Mouse (Mus musculus): Measurements from ENCODE around the gene Efemp2. TPM values are rescaled to one million over a fixed set of nuclear protein-coding genes. Genes with fewer than 3 reads are reported as not detected.

Efemp2 gene
- 2.0 TPM in 1 of 2 replicates, not detected in the other for polyA plus RNA-seq (2012; ENCODE audit: insufficient read depth, low replicate concordance)

DNA sequence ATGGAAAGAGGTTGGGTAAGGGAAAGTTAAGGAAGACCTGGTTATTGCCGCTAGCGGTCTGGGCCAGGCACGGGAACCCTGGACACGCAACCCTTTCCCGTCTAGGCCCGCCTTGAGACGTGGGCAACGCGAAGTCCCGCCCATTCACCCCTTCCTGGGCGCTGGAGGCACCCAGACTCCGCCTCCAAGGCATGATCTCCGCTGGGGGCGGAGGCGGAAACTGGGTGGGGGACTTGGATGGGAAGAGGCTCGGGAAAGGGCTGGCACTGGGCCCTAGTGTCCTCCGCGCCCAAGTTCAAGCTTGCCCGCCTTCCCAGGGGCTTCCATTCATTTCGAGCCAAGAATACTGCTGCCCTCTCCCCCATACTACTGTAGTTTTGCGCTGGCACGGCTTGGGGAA lies at the start of gene Efemp2:
Gene Efemp2 (plus strand): TSS at position 235 of the 400 bp plus-strand sequence.
- TF ChIP-seq GATA1 (IDR thresholded peaks at IDR 0.05; ENCODE audit: borderline replicate concordance, low read length) (no peak), FLI1 (IDR thresholded peaks at IDR 0.05; ENCODE audit: low read length) (no peak)
- Histone ChIP-seq H3K4me1 (peaks cover 35% of the 10 kb centered on the region), H3K36me3 (replicated peaks; ENCODE audit: low read length) (no peaks in the 10 kb centered on the region), H3K27me3 (replicated peaks) (peaks cover 48% of the 10 kb centered on the region), H3K4me3 (replicated peaks) (peak within 1 kb of the TSS; percentile 84), H3K9me3 (0 out of 2 replicates have a peak, but pooled peaks cover 3% of the 10 kb centered on the region)

DNA sequence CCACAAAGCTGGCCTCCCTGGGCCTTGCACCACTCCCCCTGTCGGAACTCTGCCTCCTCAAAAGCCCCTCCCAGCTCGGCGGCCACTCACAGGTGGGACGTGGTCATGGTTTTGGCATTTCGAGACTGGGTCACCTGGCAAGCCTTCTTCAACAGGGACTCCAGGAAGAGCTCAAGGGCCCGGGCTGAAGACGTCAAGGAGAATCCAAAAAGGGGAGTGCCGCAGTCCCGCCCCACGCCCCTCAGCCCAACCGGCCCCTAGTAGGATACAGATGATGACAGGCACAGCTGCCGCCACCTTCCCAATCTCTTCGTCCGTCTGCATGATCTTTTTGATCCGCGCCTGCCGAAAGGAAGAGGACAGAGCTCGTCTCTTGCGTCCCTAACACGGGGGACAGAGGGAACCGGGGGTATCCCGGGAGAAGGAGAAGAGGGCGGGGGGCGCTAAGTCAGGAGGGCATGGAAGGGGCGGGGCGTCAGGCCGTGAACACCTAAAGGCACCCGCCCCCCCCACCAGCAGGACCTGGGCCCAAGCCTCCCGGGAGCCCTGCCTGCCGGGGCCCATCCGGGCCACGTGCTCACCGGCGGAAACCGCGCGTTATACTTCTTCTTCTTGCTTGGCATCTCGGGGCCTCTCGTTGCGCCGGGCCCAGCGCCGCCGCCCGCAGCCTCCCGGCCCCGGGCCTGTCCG lies 49.5 kb upstream of the Efemp2 start:
- TF ChIP-seq FLI1 (IDR thresholded peaks at IDR 0.05; ENCODE audit: low read length) = no peak
- TF ChIP-seq GATA1 (IDR thresholded peaks at IDR 0.05; ENCODE audit: borderline replicate concordance, low read length) = no peak
- H3K4me3 ChIP-seq (replicated peaks) = peak overlapping the region; percentile 100
- peaks cover 62% of the 10 kb centered on the region for H3K4me1 ChIP-seq
- peaks cover 65% of the 10 kb centered on the region for H3K36me3 ChIP-seq (replicated peaks; ENCODE audit: low read length)
- no peaks in the 10 kb centered on the region for H3K9me3 ChIP-seq
- no peaks in the 10 kb centered on the region for H3K27me3 ChIP-seq (replicated peaks)

DNA sequence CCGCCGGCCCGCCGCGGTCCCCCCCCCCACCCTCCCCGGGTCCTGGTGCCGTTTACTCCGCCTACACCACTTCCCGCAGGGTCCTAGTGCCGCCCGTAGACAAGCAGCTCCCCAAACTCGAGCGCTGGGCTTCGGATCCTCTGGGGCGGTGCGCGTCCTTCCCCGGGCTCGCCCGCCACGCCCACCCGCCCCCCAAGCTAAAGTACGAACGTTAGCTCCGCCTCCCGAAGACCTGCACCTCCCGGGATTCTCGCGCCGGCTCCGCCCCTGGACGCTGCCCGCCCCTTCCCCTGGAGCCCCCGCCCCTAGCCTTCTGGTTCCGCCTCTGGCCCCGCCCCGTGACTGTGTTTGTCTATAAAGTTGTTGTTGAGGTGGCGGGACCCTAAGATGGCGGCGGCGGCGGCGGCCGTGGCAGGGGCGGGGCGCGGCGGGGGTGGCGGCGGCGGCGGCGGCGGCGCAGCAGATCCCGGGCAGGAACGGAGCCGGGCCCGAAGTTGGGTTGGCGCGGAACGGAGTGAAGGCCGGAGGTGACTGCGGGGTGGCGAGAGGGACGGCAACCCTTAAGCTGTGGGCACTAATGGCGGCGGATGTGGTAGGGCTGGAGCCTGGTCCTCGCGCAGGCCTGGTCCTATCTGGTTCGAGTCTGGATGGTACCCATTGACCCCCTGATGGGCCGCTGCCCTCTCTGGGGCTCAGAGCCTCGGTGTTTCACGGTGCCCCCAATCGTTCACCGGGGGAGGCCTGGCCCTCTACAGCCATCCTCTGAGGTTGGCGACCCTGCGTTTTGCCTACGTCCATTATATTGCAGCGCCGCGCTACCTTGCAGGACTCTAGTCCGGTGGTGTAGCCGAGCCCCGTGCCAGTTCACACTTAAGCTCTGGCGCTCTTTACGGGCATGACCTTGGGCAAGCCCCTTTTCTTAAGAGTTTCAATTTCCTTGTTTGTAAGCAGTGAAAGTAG lies 48.7 kb upstream of the Efemp2 start, which contains the start of the genes Drap1 and AI837181:
Gene Drap1 (minus strand): TSS at position 198 of the 960 bp plus-strand sequence.
Gene AI837181 (plus strand): TSS at position 363 of the 960 bp plus-strand sequence.
- TF ChIP-seq GATA1 (IDR thresholded peaks at IDR 0.05; ENCODE audit: borderline replicate concordance, low read length) (no peak), FLI1 (IDR thresholded peaks at IDR 0.05; ENCODE audit: low read length) (no peak)
- peak within 1 kb of the TSS; percentile 100 for H3K4me3 ChIP-seq (replicated peaks)
- peaks cover 60% of the 10 kb centered on the region for H3K36me3 ChIP-seq (replicated peaks; ENCODE audit: low read length)
- peaks cover 65% of the 10 kb centered on the region for H3K4me1 ChIP-seq
- H3K9me3 ChIP-seq = no peaks in the 10 kb centered on the region
- no peaks in the 10 kb centered on the region for H3K27me3 ChIP-seq (replicated peaks)

DNA sequence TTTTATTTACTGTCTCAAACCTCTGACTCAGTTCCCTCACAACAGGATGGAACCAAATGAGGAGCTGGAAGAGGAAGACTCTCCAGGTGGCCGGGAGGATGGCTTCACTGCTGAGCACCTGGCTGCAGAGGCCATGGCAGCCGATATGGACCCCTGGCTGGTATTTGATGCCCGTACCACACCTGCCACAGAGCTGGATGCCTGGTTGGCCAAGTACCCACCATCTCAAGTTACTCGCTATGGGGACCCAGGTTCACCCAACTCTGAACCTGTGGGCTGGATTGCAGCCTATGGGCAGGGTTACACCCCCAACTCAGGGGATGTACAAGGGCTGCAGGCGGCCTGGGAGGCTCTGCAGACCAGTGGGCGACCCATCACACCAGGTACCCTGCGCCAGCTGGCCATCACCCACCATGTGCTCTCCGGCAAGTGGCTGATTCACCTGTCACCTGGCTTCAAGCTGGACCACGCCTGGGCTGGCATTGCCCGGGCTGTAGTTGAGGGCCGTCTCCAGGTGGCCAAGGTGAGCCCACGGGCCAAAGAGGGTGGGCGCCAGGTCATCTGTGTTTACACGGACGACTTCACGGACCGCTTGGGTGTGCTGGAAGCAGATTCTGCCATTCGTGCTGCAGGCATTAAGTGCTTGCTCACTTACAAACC lies 47.7 kb upstream of the Efemp2 start:
- H3K36me3 ChIP-seq (replicated peaks; ENCODE audit: low read length) = peaks cover 50% of the 10 kb centered on the region
- no peaks in the 10 kb centered on the region for H3K27me3 ChIP-seq (replicated peaks)
- peaks cover 64% of the 10 kb centered on the region for H3K4me1 ChIP-seq
- TF ChIP-seq GATA1 (IDR thresholded peaks at IDR 0.05; ENCODE audit: borderline replicate concordance, low read length) (no peak), FLI1 (IDR thresholded peaks at IDR 0.05; ENCODE audit: low read length) (no peak)
- H3K4me3 ChIP-seq (replicated peaks) = peak overlapping the region; percentile 100
- no peaks in the 10 kb centered on the region for H3K9me3 ChIP-seq

DNA sequence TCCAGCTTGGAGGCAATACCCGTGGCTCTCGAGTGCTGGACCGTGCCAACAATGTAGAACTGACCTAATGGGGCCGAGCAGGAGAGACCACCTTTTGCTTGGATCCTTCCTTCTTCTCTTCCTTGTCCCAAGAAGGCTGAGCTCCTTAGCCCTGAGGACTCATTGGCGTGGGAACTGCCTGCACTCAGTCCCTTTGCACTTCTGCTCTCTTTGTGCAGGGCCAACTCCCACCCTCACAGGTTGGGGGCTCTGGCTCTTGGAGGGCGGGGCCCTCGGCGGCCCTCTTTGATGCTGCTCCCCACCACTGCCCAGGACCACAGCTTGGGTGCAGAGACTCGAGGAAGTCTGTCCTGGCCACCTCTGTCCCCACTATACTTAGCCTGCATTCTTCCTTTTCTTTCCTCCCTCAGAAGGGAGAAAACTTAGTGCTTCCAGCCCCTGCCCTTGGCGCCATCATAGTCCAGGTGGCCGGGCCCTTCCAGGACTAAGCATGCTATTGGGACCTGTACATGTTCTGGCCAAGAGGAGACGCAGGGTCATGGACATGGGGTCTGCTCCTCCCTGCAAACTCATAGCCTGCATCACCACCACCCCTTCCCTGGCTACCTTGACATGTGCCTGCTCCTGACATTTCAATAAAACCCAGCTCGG lies 47.0 kb upstream of the Efemp2 start:
- no peaks in the 10 kb centered on the region for H3K9me3 ChIP-seq
- peaks cover 43% of the 10 kb centered on the region for H3K36me3 ChIP-seq (replicated peaks; ENCODE audit: low read length)
- H3K4me3 ChIP-seq (replicated peaks) = peak overlapping the region; percentile 100
- no peak for TF ChIP-seq FLI1 (IDR thresholded peaks at IDR 0.05; ENCODE audit: low read length)
- no peak for TF ChIP-seq GATA1 (IDR thresholded peaks at IDR 0.05; ENCODE audit: borderline replicate concordance, low read length)
- H3K27me3 ChIP-seq (replicated peaks) = peaks cover 6% of the 10 kb centered on the region
- peaks cover 67% of the 10 kb centered on the region for H3K4me1 ChIP-seq

DNA sequence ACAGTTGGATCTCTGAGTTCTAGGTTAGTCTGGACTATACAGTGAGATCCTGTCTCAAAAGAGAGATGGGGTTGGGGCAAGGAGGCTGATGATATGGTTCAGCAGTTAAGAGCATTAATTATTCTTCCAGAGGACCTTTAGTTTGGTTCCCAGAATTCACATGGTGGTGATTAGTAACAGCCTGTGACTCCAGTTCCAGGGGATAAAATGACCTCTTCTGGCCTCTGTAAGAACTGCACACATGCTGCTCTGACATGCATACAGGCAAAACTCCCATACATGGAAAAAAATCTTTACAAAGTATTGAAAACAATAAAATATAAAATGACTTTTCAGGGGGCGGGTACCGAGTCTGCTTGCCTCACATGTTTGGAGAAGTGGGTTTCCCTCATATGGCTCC lies 45.7 kb upstream of the Efemp2 start:
- no peak for TF ChIP-seq FLI1 (IDR thresholded peaks at IDR 0.05; ENCODE audit: low read length)
- no peak for TF ChIP-seq GATA1 (IDR thresholded peaks at IDR 0.05; ENCODE audit: borderline replicate concordance, low read length)
- H3K27me3 ChIP-seq (replicated peaks) = peaks cover 8% of the 10 kb centered on the region
- H3K9me3 ChIP-seq = no peaks in the 10 kb centered on the region
- H3K4me1 ChIP-seq = peaks cover 70% of the 10 kb centered on the region
- H3K4me3 ChIP-seq (replicated peaks) = no peak overlapping the region
- H3K36me3 ChIP-seq (replicated peaks; ENCODE audit: low read length) = peaks cover 30% of the 10 kb centered on the region

DNA sequence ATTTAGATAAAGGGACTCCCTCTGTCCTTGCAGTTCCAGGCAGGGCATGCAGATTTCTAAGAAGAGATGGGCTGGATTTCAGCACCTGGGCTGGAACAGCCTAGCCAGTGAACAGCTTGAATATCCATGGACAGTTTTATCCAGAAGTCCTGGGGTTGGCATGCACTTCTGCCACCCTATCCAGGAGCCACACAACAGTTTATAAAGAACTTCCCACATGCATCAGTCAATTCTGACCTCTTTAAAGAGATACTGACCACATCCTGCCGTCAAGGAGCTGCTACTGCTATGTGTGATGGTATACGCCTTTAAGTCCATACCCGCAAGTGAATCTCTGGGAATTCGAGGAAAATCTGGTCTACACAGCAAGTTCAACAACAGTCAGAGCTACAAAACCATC lies 44.5 kb upstream of the Efemp2 start:
- peaks cover 8% of the 10 kb centered on the region for H3K27me3 ChIP-seq (replicated peaks)
- peaks cover 70% of the 10 kb centered on the region for H3K4me1 ChIP-seq
- H3K4me3 ChIP-seq (replicated peaks) = no peak overlapping the region
- peaks cover 23% of the 10 kb centered on the region for H3K36me3 ChIP-seq (replicated peaks; ENCODE audit: low read length)
- no peaks in the 10 kb centered on the region for H3K9me3 ChIP-seq
- TF ChIP-seq FLI1 (IDR thresholded peaks at IDR 0.05; ENCODE audit: low read length) (no peak), GATA1 (IDR thresholded peaks at IDR 0.05; ENCODE audit: borderline replicate concordance, low read length) (no peak)

DNA sequence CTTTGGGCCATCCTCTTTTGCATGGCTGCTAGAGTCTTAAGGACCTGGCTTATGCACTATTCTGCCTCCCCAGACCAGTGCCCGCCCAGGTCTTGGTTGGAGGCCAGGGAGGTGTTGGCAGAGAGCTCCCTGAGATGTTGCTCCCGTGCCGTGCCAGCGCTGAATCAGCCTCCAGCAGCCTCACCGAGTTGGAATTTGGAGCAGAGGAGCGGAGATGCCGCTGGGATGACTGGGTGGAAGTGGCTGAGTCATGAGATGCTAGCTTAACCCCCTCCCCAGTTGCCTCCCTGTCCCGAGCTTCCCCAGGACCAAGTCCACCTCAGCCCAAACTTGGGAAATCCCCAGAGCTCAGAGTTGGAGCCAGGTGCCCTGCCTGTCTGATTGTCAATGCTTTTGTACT lies 43.9 kb upstream of the Efemp2 start:
- Histone ChIP-seq H3K9me3 (no peaks in the 10 kb centered on the region), H3K4me3 (replicated peaks) (no peak overlapping the region), H3K36me3 (replicated peaks; ENCODE audit: low read length) (peaks cover 23% of the 10 kb centered on the region), H3K27me3 (replicated peaks) (peaks cover 10% of the 10 kb centered on the region), H3K4me1 (peaks cover 75% of the 10 kb centered on the region)
- TF ChIP-seq GATA1 (IDR thresholded peaks at IDR 0.05; ENCODE audit: borderline replicate concordance, low read length) (no peak), FLI1 (IDR thresholded peaks at IDR 0.05; ENCODE audit: low read length) (no peak)

DNA sequence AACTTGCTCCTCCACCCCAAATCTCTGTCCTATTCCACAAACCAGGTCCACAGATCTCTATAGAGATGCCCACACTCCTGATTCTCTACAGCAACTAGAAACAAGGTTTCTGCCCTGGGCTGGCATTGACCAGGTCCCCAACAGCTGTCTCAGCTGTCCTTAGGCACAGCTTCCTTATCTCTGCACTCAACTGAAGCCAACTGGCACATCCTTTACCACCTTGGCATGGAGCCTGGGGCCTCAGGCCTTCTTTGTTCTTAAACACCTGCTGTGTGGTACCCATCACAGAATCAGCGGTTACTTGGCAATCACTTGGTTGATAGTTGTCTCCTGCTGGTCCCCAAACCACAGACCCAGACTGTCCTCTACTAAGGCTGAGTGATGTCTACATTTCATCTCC lies 43.3 kb upstream of the Efemp2 start:
- no peak for TF ChIP-seq GATA1 (IDR thresholded peaks at IDR 0.05; ENCODE audit: borderline replicate concordance, low read length)
- TF ChIP-seq FLI1 (IDR thresholded peaks at IDR 0.05; ENCODE audit: low read length) = no peak
- Histone ChIP-seq H3K4me1 (peaks cover 78% of the 10 kb centered on the region), H3K27me3 (replicated peaks) (peaks cover 10% of the 10 kb centered on the region), H3K36me3 (replicated peaks; ENCODE audit: low read length) (peaks cover 23% of the 10 kb centered on the region), H3K9me3 (no peaks in the 10 kb centered on the region), H3K4me3 (replicated peaks) (no peak overlapping the region)

Data from megakaryocyte, embryonic 14.5 days (primary cell).